ENCODE assay signal across 29 mouse cellular contexts in genomic region chr17:48346834-48347233, GRCm38 (mm10). TPM values are rescaled to one million over a fixed set of nuclear protein-coding genes. Genes with fewer than 3 reads are reported as not detected.
DNase-seq lines count a peak whose midpoint lies in the region.
"Had no signal": no experiment of that assay in that cellular context is flagged by ENCODE, and none has a peak within 500 bp of the region (broad histone marks: within the 10 kb centered on the region; RNA-seq: fewer than 3 reads in every experiment).

No protein-coding gene starts in this region.

- DNase-seq in layer of hippocampus, adult 9-11 months, result peak; percentile 18
- DNase-seq in layer of hippocampus, adult 18-20 months (ENCODE audit: low spot score in 2 of 2), result no peak
- peak; percentile 20 to 37 for DNase-seq in right cerebral cortex, adult 2 months (ENCODE audit: low spot score in 2 of 2)
- no peak for DNase-seq in right cerebral cortex, postnatal 4 days
- DNase-seq in limb, embryonic 10.5 days (ENCODE audit: low spot score), result no peak
- DNase-seq in cerebellum, postnatal 4 days (ENCODE audit: low spot score in 2 of 2), result no peak
- no peak for DNase-seq in spleen, postnatal 36 days (ENCODE audit: low spot score in 2 of 2)
- DNase-seq: cerebellum, adult 8-10 months; cerebellum, postnatal 36 days; embryo, embryonic 11 days; gastrocnemius, postnatal 10 days; kidney, adult 11 months; left cerebral cortex, postnatal 4 days; retina, postnatal 1 day; thymus, postnatal 14 days had no signal

- no peaks in the 10 kb centered on the region for H3K36me3 ChIP-seq in limb, embryonic 10.5 days
- H3K36me3 ChIP-seq: embryonic facial prominence, embryonic 12.5 days; heart, embryonic 13.5 days; hindbrain, embryonic 10.5 days; hindbrain, embryonic 15.5 days; limb, embryonic 15.5 days; liver, embryonic 15.5 days; midbrain, embryonic 10.5 days; midbrain, embryonic 15.5 days; neural tube, embryonic 15.5 days had no signal

- H3K4me1 ChIP-seq in limb, embryonic 10.5 days, result 0 out of 2 replicates have a peak, but pooled peaks cover 2% of the 10 kb centered on the region
- H3K4me1 ChIP-seq: embryonic facial prominence, embryonic 12.5 days; heart, embryonic 13.5 days; hindbrain, embryonic 10.5 days; hindbrain, embryonic 15.5 days; limb, embryonic 15.5 days; midbrain, embryonic 10.5 days; midbrain, embryonic 15.5 days; neural tube, embryonic 15.5 days had no signal

- no peaks in the 10 kb centered on the region for H3K9me3 ChIP-seq in limb, embryonic 10.5 days (replicated peaks)
- H3K9me3 ChIP-seq: embryonic facial prominence, embryonic 12.5 days; heart, embryonic 13.5 days; hindbrain, embryonic 10.5 days; hindbrain, embryonic 15.5 days; limb, embryonic 15.5 days; liver, embryonic 15.5 days; midbrain, embryonic 10.5 days; midbrain, embryonic 15.5 days; neural tube, embryonic 15.5 days had no signal

- no peak overlapping the region for H3K4me3 ChIP-seq in limb, embryonic 10.5 days
- H3K4me3 ChIP-seq: embryonic facial prominence, embryonic 12.5 days; heart, embryonic 13.5 days; hindbrain, embryonic 10.5 days; hindbrain, embryonic 15.5 days; limb, embryonic 15.5 days; liver, embryonic 15.5 days; midbrain, embryonic 10.5 days; midbrain, embryonic 15.5 days; neural tube, embryonic 15.5 days had no signal

- WGBS in limb, embryonic 10.5 days, result 72% methylated on average over 4 of the region's 4 CpGs

- H3K27me3 ChIP-seq in limb, embryonic 10.5 days (ENCODE audit: low read depth, poor library complexity, severe bottlenecking), result no peaks in the 10 kb centered on the region
- H3K27me3 ChIP-seq: embryonic facial prominence, embryonic 12.5 days; heart, embryonic 13.5 days; hindbrain, embryonic 15.5 days; limb, embryonic 15.5 days; liver, embryonic 15.5 days; midbrain, embryonic 15.5 days; neural tube, embryonic 15.5 days had no signal

- H3K27ac ChIP-seq in limb, embryonic 10.5 days, result 0 out of 2 replicates have a peak overlapping the region, but pooled peaks have one; percentile 17
- H3K27ac ChIP-seq: embryonic facial prominence, embryonic 12.5 days; heart, embryonic 13.5 days; hindbrain, embryonic 10.5 days; hindbrain, embryonic 15.5 days; limb, embryonic 15.5 days; liver, embryonic 15.5 days; midbrain, embryonic 10.5 days; midbrain, embryonic 15.5 days; neural tube, embryonic 15.5 days had no signal

RNA-seq across cellular contexts. Expression of gene Trem2, which starts 0.6 kb away (rescaled TPM):
- total RNA-seq in layer of hippocampus, adult 18-20 months (2021), result 10 to 100 TPM; 12.2 to 12.3 TPM
- polyA plus RNA-seq in limb, embryonic 10.5 days (2016; fragmentation: Nextera tagmentation; extraction: Ambion mirVana), result 0.51 and 0.59 TPM in 2 replicates
- polyA plus RNA-seq: CD4-positive, CD25-positive, alpha-beta regulatory T cell, adult 4 months; inflammation-experienced regulatory T-cells, adult 6 months had no signal

RNA-seq across cellular contexts. Expression of gene Treml1, which starts 12.9 kb away (rescaled TPM):
- under 1 TPM in 1 of 2 experiments, not detected in 1; 0.41 TPM for total RNA-seq in layer of hippocampus, adult 18-20 months (2021)
- 1.8 and 2.0 TPM in 2 replicates for polyA plus RNA-seq in limb, embryonic 10.5 days (2016; fragmentation: Nextera tagmentation; extraction: Ambion mirVana)
- total RNA-seq: adrenal gland, postnatal 25 days; gastrocnemius, postnatal 10 days; left cerebral cortex, postnatal 4 days had no signal
- polyA plus RNA-seq: CD4-positive, CD25-positive, alpha-beta regulatory T cell, adult 4 months; inflammation-experienced regulatory T-cells, adult 6 months had no signal

RNA-seq across cellular contexts. Expression of gene B430306N03Rik, which starts 30.9 kb away (rescaled TPM):
- total RNA-seq in layer of hippocampus, adult 18-20 months (2021), result under 1 TPM in 1 of 2 experiments, not detected in 1; 0.10 TPM
- 0.09 TPM in 1 of 2 replicates, not detected in the other for polyA plus RNA-seq in limb, embryonic 10.5 days (2016; fragmentation: Nextera tagmentation; extraction: Ambion mirVana)
- polyA plus RNA-seq: forebrain, embryonic 16.5 days had no signal

RNA-seq across cellular contexts. Expression of gene Treml2, which starts 47.5 kb away (rescaled TPM):
- under 1 TPM; 0.22 to 0.36 TPM for total RNA-seq in layer of hippocampus, adult 18-20 months (2021)
- 0.25 and 0.54 TPM in 2 replicates for polyA plus RNA-seq in limb, embryonic 10.5 days (2016; fragmentation: Nextera tagmentation; extraction: Ambion mirVana)
- polyA plus RNA-seq: forebrain, embryonic 16.5 days; kidney, embryonic 14.5 days; midbrain, embryonic 15.5 days had no signal

Comparison
In these comparisons a context has a peak if more than half of its experiments do, and no peak if none do; other contexts are left out.
1. DNase-seq: peak in layer of hippocampus, adult 9-11 months (single experiment) and right cerebral cortex, adult 2 months (2 of 2); none in layer of hippocampus, adult 18-20 months (0 of 2), right cerebral cortex, postnatal 4 days (single experiment), limb, embryonic 10.5 days (single experiment), cerebellum, postnatal 4 days (0 of 2) and spleen, postnatal 36 days (0 of 2).